Mouse (Mus musculus): ENCODE results near the gene Gm10644. TPM values are rescaled to one million over a fixed set of nuclear protein-coding genes. Genes with fewer than 3 reads are reported as not detected.
A peak's percentile ranks its signal among the peaks of the same experiment; 100 is the strongest.

Gm10644 gene
- total and polyA plus RNA-seq, 3 experiments = 0.16 to 0.83 (median 0.82) TPM

DNA sequence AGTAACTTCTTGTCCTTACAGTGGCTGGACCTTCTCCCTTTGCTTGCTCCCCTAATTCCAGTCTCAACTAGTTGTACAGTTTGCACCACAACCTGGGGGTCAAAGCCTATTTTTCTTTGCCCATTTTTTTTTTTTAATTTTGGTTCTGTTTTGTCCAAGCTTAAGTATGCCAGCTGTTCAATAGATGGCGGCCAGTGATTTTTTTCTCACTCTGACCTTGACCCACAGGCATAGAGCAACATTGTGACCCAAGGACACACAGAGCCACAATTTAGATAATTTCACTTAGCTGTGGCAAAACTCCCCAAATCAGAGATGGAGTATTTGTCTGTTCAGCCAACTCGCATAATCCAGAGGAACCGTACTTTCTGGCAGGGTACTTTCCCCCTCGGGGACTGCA, 16.1 kb upstream of the Gm10644 start:
- H3K4me3 ChIP-seq (ENCODE audit: low read depth, low read length) = no peak overlapping the region
- TF ChIP-seq CTCF (IDR thresholded peaks at IDR 0.05; ENCODE audit: low read depth, low read length) (no peak), GATA1 (IDR thresholded peaks at IDR 0.05; ENCODE audit: borderline replicate concordance, low read length) (no peak), POLR2AphosphoS5 (IDR thresholded peaks at IDR 0.05; ENCODE audit: insufficient replicate concordance, low read depth, low read length) (no peak), TAL1 (conservative IDR thresholded peaks at IDR 0.05; ENCODE audit: low read depth, low read length) (no peak), GATA2 (IDR thresholded peaks at IDR 0.05; ENCODE audit: borderline replicate concordance, low read depth, low read length) (no peak)
- ATAC-seq (ENCODE audit: extremely low read depth, insufficient number of reproducible peaks, low FRiP score, poor library complexity, severe bottlenecking) (no peak), DNase-seq (ENCODE audit: low spot score) (no peak)
- peaks cover 35% of the 10 kb centered on the region for H3K4me1 ChIP-seq (ENCODE audit: insufficient read depth, low read depth, low read length)
- H3K9me3 ChIP-seq (replicated peaks) = no peaks in the 10 kb centered on the region
- H3K27me3 ChIP-seq (ENCODE audit: insufficient read depth, low read length) = no peaks in the 10 kb centered on the region
- H3K36me3 ChIP-seq (replicated peaks) = peaks cover 70% of the 10 kb centered on the region

DNA sequence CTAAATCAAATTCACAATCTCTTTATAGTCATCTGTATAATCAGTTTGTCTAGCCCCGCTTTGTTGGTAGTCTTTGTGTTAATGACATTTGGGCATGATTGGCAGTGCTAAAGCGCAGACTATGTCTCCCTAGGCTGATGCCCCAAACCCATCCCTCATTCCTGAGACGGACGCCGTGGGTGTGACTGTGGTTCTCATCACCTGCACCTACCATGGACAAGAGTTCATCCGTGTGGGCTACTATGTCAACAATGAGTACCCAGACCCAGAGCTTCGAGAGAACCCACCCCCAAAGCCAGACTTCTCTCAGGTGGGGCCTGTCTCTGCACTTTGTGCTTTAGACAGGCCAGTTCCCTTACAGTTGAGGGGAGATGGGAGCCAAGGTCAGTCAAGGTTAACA, 12.7 kb upstream of the Gm10644 start:
- ATAC-seq (ENCODE audit: extremely low read depth, insufficient number of reproducible peaks, low FRiP score, poor library complexity, severe bottlenecking) (no peak), DNase-seq (ENCODE audit: low spot score) (no peak)
- peaks cover 16% of the 10 kb centered on the region for H3K4me1 ChIP-seq (ENCODE audit: insufficient read depth, low read depth, low read length)
- TF ChIP-seq GATA2 (IDR thresholded peaks at IDR 0.05; ENCODE audit: borderline replicate concordance, low read depth, low read length) (no peak), POLR2AphosphoS5 (IDR thresholded peaks at IDR 0.05; ENCODE audit: insufficient replicate concordance, low read depth, low read length) (no peak), GATA1 (IDR thresholded peaks at IDR 0.05; ENCODE audit: borderline replicate concordance, low read length) (no peak), TAL1 (conservative IDR thresholded peaks at IDR 0.05; ENCODE audit: low read depth, low read length) (no peak), CTCF (IDR thresholded peaks at IDR 0.05; ENCODE audit: low read depth, low read length) (no peak)
- H3K9me3 ChIP-seq (replicated peaks) = no peaks in the 10 kb centered on the region
- peaks cover 88% of the 10 kb centered on the region for H3K36me3 ChIP-seq (replicated peaks)
- no peak overlapping the region for H3K4me3 ChIP-seq (ENCODE audit: low read depth, low read length)
- H3K27me3 ChIP-seq (ENCODE audit: insufficient read depth, low read length) = no peaks in the 10 kb centered on the region

DNA sequence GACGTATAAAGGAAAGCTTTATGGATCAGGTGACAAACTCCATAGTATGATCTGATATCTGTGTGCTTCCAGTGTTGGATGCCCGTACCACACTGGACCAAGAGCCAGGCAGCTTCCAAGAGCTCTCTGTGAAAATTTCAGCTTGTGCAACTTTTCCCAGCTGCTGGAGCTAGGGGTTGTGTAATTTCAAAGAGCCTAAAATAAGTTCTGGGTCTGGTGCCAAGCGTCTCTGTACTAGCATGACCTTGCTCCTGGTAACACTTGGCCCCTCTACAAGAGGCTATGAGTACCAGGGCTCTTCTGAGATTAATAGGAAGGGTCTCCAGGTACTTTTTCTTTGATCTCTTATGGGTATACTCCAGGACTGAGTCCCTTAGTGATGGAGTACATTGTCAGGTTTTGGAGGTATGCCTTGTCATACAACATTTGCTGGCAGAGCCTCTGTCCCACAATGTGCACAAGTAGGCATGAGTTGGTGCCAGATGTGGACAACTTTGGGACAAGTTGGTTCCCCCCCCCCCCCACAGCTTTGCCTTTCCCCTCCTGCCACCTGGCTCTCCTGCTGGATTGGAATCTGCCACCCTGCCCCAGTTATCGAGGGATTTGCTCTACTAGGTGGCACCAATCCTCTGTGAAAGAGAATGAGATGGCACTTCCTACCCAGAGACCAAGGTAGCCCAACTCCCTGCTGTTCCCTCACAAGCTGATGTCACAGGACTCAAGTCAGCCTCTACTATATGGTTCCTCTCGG, 9.2 kb upstream of the Gm10644 start:
- no peak for ATAC-seq (ENCODE audit: extremely low read depth, insufficient number of reproducible peaks, low FRiP score, poor library complexity, severe bottlenecking)
- no peaks in the 10 kb centered on the region for H3K27me3 ChIP-seq (ENCODE audit: insufficient read depth, low read length)
- no peaks in the 10 kb centered on the region for H3K9me3 ChIP-seq (replicated peaks)
- peaks cover 4% of the 10 kb centered on the region; the same call in 1 of the 2 replicates for H3K4me1 ChIP-seq (ENCODE audit: insufficient read depth, low read depth, low read length)
- H3K4me3 ChIP-seq (ENCODE audit: low read depth, low read length) = no peak overlapping the region
- TF ChIP-seq TAL1 (conservative IDR thresholded peaks at IDR 0.05; ENCODE audit: low read depth, low read length) = no peak
- TF ChIP-seq CTCF (IDR thresholded peaks at IDR 0.05; ENCODE audit: low read depth, low read length) = no peak
- no peak for TF ChIP-seq GATA2 (IDR thresholded peaks at IDR 0.05; ENCODE audit: borderline replicate concordance, low read depth, low read length)
- TF ChIP-seq GATA1 (IDR thresholded peaks at IDR 0.05; ENCODE audit: borderline replicate concordance, low read length) = no peak
- no peak for TF ChIP-seq POLR2AphosphoS5 (IDR thresholded peaks at IDR 0.05; ENCODE audit: insufficient replicate concordance, low read depth, low read length)
- DNase-seq (ENCODE audit: low spot score) = no peak
- peaks cover 91% of the 10 kb centered on the region for H3K36me3 ChIP-seq (replicated peaks)

DNA sequence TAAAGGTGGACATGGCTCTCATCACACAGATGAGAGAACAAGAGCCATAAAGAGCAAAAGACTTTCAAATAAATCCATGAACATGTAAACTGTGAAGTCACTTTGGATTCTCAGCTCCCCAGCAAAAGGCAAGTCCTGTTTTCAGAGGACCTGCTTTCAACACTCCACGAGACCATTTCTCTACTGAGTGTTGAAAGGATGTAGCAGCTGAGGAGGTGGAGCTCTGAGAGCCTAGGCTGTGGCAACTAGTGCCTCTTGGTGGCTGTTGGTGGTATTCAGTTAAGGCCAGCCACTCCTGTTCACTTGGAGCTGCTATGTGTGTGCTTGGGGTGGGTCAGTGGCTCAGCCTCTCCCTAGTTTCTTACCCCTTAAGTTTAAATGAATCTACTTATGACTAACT, 1.8 kb upstream of the Gm10644 start:
- ATAC-seq (ENCODE audit: extremely low read depth, insufficient number of reproducible peaks, low FRiP score, poor library complexity, severe bottlenecking) (no peak), DNase-seq (ENCODE audit: low spot score) (peak; percentile 49)
- Histone ChIP-seq H3K27me3 (ENCODE audit: insufficient read depth, low read length) (no peaks in the 10 kb centered on the region), H3K36me3 (replicated peaks) (peaks cover 37% of the 10 kb centered on the region), H3K4me3 (ENCODE audit: low read depth, low read length) (peak overlapping the region; percentile 76; the same call in 1 of the 2 replicates), H3K9me3 (replicated peaks) (no peaks in the 10 kb centered on the region), H3K4me1 (ENCODE audit: insufficient read depth, low read depth, low read length) (peaks cover 31% of the 10 kb centered on the region)
- no peak for TF ChIP-seq GATA2 (IDR thresholded peaks at IDR 0.05; ENCODE audit: borderline replicate concordance, low read depth, low read length)
- no peak for TF ChIP-seq GATA1 (IDR thresholded peaks at IDR 0.05; ENCODE audit: borderline replicate concordance, low read length)
- no peak for TF ChIP-seq TAL1 (conservative IDR thresholded peaks at IDR 0.05; ENCODE audit: low read depth, low read length)

DNA sequence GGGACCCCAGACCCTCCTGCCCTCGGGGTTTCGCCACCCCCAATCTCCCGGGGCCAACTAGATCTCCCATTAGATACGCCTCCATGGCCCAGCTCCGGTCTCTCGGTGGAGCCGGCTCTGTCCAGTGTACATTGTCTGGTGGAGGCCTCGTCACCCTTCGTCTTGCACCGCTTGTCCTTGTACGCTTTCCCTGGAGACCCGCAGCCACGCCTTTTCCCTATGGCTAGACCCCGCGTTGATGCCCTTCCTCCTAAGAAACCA, 883 bp upstream of the Gm10644 start:
- no peaks in the 10 kb centered on the region for H3K9me3 ChIP-seq (replicated peaks)
- ATAC-seq (ENCODE audit: extremely low read depth, insufficient number of reproducible peaks, low FRiP score, poor library complexity, severe bottlenecking) (no peak), DNase-seq (ENCODE audit: low spot score) (no peak)
- no peak for TF ChIP-seq GATA1 (IDR thresholded peaks at IDR 0.05; ENCODE audit: borderline replicate concordance, low read length)
- peak overlapping the region; percentile 76 for H3K4me3 ChIP-seq (ENCODE audit: low read depth, low read length)
- 0 out of 2 replicates have a peak, but pooled peaks cover 3% of the 10 kb centered on the region for H3K27me3 ChIP-seq (ENCODE audit: insufficient read depth, low read length)
- H3K4me1 ChIP-seq (ENCODE audit: insufficient read depth, low read depth, low read length) = peaks cover 26% of the 10 kb centered on the region
- H3K36me3 ChIP-seq (replicated peaks) = peaks cover 28% of the 10 kb centered on the region

DNA sequence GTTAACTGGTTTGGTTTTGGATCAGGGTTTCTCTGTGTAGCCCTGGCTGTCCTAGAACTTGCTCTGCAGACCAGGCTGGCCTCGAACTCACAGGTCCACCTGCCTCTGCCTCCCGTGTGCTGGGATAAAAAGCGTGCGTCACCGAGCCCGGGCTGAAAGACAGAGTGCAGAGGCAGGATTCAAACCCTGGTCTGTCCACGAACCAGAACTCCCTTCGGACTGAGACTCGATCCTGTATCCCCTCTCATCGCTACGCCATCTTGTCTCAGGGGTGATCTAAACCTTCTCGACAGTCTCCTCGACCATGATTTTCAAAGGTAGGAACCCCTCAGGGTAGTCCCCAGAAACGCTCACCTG, 278 bp downstream of the Gm10644 start:
- DNase-seq (ENCODE audit: low spot score) (no peak), ATAC-seq (ENCODE audit: extremely low read depth, insufficient number of reproducible peaks, low FRiP score, poor library complexity, severe bottlenecking) (no peak)
- Histone ChIP-seq H3K27me3 (ENCODE audit: insufficient read depth, low read length) (0 out of 2 replicates have a peak, but pooled peaks cover 3% of the 10 kb centered on the region), H3K4me1 (ENCODE audit: insufficient read depth, low read depth, low read length) (peaks cover 26% of the 10 kb centered on the region), H3K9me3 (replicated peaks) (no peaks in the 10 kb centered on the region), H3K4me3 (ENCODE audit: low read depth, low read length) (peak overlapping the region; percentile 76), H3K36me3 (replicated peaks) (peaks cover 20% of the 10 kb centered on the region)
- TF ChIP-seq TAL1 (conservative IDR thresholded peaks at IDR 0.05; ENCODE audit: low read depth, low read length) = no peak
- no peak for TF ChIP-seq GATA2 (IDR thresholded peaks at IDR 0.05; ENCODE audit: borderline replicate concordance, low read depth, low read length)
- TF ChIP-seq POLR2AphosphoS5 (IDR thresholded peaks at IDR 0.05; ENCODE audit: insufficient replicate concordance, low read depth, low read length) = no peak
- TF ChIP-seq GATA1 (IDR thresholded peaks at IDR 0.05; ENCODE audit: borderline replicate concordance, low read length) = no peak
- TF ChIP-seq CTCF (IDR thresholded peaks at IDR 0.05; ENCODE audit: low read depth, low read length) = no peak
